Mouse (Mus musculus) frontal cortex, postnatal 36 days (tissue): ENCODE measurements around the gene Fam78a.
"Not testable (repeated sequence)": the region's sequence is repeated elsewhere in the genome, so short reads cannot be mapped to it uniquely, and the experiment has no call there.

ENCODE experiments used
- DNase-seq, 2 experiments: peaks; one replicate each; pipeline ENCODE4 v3.0.0; 2022; ENCODE audit warnings: low spot score in 2 of 2

Gene Fam78a

GRCm38 (mm10) chr2:32043836-32044235 lies 40.8 kb downstream of the Fam78a start:
- DNase-seq = no peak

- DNase-seq = no peak
Measured at GRCm38 (mm10) chr2:32041087-32041486, 43.6 kb downstream of the Fam78a start.

GRCm38 (mm10) chr2:32040646-32041045 lies 44.0 kb downstream of the Fam78a start:
- not testable (repeated sequence) for DNase-seq

- DNase-seq = peak; percentile 57 to 73
Measured at GRCm38 (mm10) chr2:32038661-32039081, 46.0 kb downstream of the Fam78a start.

GRCm38 (mm10) chr2:32037279-32037858 lies 47.3 kb downstream of the Fam78a start:
- DNase-seq = no peak

GRCm38 (mm10) chr2:32034206-32034605 lies 50.5 kb downstream of the Fam78a start:
- DNase-seq = no peak

- DNase-seq = no peak
Measured at GRCm38 (mm10) chr2:32033436-32033835, 51.2 kb downstream of the Fam78a start.

GRCm38 (mm10) chr2:32029636-32030035 lies 55.0 kb downstream of the Fam78a start:
- DNase-seq = peak; percentile 41 to 54

- no peak for DNase-seq
Measured at GRCm38 (mm10) chr2:32024372-32024771, 60.3 kb downstream of the Fam78a start.

- DNase-seq = no peak
Measured at GRCm38 (mm10) chr2:32020229-32020628, 64.4 kb downstream of the Fam78a start.

- no peak for DNase-seq
Measured at GRCm38 (mm10) chr2:32019704-32020103, 65.0 kb downstream of the Fam78a start.

- DNase-seq = no peak
Measured at GRCm38 (mm10) chr2:32008716-32009115, 75.9 kb downstream of the Fam78a start.

GRCm38 (mm10) chr2:32008311-32008710 lies 76.3 kb downstream of the Fam78a start:
- DNase-seq = no peak
